Mouse (Mus musculus) gastrocnemius, postnatal 4 days (tissue): Measurements from ENCODE around the gene Nab2. TPM values are rescaled to one million over a fixed set of nuclear protein-coding genes. Genes with fewer than 3 reads are reported as not detected.

Experiments used
- DNase-seq, 2 experiments: peaks; one replicate each; pipeline ENCODE4 v3.0.0; 2021 to 2022; ENCODE audit warnings: low spot score in 2 of 2, mixed read lengths in 2 of 2
- total RNA-seq, 2 experiments: library from RNA; stranded (reverse); gene quantifications; 2 replicates each; pipeline ENCODE4 v1.2.3; 2021

The Nab2 gene
- total RNA-seq, 2 experiments from 2014 or later = 14.5 to 14.8 TPM

DNA sequence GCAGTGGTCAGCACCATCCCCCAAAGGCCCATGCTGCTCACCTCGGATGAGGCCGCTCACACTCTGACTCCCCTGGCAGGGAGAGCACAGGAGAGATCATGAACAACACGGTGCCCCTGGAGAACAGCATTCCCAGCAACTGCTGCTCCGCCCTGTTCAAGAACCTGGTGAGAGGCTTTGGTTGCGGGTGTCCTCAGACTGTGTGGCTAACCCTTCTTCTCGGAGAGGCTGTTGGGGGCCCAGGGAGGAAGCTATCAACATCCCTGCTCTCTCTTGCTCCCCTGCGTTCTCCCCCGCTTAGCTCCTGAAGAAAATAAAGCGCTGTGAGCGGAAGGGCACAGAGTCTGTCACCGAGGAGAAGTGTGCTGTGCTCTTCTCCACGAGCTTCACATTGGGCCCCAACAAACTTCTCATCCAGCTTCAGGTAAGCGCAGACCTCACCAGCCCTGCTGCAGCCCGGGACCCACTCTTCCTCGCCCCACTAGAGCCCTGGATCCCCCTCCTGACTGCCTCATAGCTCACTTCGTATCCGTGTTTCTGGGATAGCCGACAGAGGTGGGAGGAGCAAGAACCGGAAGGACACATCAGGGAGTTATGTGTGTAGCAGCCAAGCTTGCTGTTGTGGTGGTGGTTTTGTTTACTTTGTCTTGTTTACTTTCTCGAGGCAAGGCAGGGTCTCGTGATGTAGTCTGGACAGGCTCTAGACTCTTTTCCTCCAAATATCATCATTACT, 15.3 kb downstream of the Nab2 start:
- no peak for DNase-seq

DNA sequence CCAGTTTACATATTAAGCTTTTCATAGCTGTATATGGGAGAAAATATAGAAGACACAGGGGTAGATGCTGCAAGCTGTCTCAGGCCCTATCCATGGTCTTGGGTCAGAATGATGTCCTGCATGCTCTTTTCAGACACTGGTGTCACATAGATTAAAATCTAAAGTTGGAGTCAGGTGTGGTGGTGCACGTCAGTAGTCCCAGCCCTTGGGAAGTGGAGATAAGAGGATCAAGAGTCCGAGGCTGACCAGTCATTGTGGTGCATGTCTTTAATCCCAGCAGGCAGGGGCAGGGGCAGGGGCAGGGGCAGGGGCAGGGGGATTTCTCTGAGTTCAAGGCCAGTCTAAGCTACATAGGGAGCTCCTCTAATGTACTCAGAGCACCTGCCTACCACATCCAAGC, 22.6 kb downstream of the Nab2 start:
- no peak for DNase-seq

DNA sequence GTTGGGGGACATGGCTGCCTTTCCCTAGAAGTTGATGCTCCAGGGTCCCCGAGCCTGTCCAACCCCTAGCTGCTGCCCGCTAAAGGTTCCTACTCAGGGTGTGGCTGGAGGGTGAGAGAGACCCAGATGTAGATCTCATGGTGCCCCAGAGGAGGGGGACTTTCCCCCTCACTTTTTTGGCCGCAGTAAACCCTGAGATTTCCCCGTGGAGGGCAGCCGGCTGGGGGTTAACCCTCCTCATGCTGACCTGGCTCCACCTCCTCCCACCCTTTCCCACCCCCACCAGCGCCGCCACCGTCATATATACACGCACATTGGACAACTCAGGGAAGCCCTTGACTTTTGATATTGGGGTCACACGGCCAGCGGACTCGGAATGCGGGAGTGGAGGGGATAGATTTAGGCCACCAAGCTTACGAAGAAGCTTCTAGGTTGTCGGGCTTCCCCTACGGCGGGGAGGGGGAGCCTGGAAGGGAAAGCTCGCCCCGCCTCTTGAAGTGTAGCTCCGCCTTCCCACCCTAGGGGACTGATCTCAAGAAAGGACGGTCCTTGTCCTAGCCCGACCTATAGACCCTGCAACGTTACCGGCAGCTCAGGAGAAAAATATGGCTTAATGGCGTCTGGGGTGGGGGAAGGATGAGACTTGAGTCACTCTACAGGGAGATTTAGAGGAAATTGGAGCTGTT, 24.7 kb downstream of the Nab2 start:
- peak in 1 of 2 experiments; percentile 77 for DNase-seq

DNA sequence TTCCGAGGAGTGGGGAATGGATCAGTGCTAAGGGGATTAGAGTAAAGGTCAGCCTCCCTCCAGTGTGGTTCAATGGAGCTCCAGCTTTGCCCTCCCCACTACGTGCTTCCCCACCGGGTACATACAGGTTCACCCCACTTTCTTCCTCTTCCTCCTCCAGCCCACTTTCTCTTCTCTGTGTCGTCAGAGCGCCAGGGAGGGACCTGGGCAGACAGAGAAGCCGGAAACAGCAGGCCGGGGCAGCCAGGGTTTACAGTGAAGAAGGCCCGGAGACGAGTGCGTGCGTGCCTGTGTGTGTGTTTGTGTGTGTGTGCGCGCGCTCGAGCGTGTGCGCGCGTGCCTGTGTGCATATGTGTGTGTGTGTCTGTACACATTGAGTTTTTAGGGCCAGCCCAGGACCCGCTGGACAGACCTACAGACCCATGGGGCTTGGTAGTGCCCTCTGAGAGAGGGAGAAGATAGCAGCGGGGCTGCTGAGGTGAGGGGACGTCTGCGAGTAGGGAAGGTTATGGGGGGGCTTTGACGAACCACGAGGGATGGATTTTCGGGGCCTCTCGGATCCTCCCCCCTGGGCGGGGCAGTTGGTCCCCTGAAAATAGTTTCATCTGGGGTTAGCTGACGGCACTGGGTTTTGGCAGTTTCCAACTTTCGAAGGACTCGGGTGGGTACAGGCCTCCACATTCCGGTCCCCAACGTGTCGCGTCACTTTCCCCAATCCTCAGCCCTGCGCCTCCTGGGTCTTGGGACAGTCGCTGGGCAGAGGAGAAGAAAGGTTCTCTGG, 25.4 kb downstream of the Nab2 start, which contains the start of gene Stat6:
Gene Stat6, plus strand, starts transcription at position 215 of the 781 bp plus-strand sequence.
- DNase-seq = peak in 1 of 2 experiments; percentile 77

DNA sequence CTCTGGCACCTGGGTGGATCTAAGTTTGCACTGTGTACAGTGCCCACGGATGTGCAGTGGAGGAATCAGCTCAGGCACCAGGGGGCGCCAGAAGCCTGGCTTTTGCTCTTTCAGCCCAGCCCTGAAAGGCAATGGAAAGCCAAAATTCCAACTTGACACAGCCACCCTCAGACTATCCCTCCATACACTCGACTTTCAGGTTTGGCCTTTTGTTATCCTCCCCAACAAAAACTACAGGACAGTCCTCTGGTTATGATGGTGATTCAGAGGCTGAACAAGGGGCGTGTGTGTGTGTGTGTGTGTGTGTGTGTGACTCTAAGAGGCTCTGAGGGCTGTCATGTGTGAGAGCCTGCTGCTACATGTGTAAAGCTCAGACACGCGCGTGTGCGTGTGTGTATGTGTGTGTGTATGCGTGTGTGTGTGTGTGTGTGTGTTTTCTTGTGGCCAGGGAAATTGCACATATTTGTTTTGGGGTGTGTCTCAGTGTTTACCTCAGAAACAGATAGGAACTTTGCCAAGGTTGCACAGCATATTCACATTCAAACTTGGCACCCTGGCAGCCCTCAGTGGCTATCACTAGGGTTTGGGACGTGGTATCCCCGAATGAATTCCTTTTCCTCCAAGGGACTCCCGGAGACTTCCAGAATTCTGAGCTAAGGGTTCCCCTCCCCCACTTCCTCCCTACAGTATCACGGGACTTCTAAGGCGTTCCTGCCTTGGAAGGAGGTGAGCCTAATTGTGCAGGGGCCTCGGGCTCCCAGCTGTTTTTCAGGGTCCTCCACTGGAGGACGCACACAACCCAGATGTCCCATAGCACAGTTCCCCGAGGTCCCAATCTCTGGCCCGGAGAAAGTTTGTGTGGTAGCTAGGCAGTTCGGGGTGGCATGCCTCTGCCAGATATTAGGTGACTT, 26.3 kb downstream of the Nab2 start:
- peak; percentile 84 to 92 for DNase-seq

DNA sequence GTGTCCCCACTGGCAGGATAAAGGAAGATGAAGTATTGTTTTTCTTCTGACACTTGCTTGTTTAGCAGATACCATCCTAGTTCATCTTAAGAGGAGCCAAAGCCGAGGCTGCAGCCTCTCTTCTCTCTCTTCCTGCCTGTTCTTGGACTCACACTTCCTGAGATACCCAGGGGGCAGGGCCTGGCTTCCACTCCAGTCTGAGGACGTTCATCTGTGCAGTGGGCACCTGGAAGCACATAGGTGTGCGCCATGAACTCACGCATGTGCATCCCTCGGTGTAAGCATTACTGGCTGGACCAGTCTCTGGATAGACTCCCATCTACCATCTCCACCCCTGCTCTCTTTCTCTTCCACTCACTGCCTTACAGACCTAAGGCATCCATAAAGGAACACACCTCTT, 27.9 kb downstream of the Nab2 start:
- DNase-seq = no peak

DNA sequence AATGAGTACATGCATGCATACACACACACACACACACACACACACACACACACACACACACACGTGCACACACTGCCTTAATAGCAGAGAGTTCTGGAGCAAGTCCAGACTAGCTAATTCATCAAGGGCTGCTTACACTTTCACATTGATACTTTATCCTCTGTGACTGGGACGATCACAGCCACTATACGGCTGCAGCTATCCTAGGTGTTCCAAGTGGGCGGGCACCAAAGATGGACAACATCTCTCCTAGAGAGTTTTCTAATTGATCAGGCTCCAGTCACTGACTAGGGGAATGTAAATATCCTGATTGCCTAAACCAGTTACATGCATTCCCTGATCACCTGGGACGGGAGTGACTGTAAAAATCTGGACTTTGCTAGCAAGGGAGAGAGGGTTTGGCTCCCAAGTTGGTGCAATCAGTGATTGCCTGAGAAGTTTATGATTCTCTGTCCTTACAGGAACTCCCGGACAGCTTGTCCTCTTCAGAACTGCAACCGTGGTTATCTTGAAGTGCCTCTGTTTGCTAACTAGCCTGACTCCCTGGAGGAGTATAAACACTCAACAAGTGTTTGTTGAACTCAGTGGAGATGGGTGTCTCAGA, 35.6 kb downstream of the Nab2 start:
- DNase-seq = no peak

DNA sequence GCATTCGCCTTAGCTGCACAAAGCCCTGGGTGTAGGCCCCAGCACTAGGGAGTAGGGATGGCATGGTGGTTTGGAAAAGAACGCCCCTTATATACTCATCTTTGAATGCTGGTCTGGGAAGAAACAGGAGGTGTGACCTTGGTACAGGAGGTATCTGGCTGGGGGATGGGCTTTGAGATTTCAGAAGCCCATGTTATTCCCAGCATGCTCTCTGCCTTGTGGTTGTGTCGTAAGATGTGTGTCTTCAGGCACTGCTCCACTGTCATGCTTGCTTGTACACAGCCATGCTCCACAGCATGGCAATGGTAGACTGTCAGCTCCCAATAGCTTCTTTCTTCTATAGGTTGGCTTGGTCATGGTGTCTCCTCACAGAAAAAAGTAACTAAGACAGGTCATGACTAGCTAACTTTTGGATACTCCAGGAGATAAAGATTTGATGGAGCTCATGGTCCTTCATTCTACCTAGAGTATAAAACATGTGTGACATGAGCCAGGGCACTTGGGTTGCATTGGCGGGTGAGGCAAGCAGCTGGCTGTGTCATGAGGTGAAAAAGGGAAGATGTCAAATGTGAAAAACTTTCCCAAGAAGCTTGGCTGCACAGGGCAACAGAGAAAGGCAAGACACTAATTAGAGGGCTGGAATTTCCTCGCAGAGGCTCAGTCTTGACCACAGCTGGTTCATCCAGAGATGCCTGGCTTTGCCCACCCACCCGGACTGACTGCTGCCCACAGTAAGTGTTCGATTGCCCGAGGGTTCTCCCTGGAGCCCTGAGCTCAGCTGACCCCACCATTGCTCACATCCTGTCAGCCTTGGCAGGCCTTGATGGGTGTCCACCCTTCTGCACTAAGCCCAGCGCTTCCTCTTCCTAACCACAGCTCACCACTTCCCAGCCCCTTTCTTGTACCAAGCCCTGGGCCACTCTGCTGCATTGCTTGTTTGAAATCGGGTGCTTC, 36.8 kb downstream of the Nab2 start:
- no peak for DNase-seq

DNA sequence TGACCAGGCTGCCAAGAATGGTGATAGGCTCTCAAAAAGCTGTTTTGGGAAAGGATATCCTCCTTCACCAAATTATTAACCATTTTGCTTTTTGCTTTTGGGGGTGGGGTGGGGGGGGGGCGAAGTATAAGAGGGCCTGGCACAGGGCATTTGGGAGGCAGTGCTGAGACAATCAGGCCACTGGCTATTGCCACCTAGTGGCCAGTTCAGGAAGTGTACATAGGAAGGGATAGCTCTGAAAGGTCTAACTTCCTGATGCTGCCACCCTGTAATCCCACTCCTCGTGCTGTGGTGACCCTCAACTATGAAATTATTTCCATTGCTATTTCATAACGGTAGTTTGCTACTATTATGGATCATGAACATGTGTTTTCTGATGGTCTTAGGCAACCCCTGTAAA, 41.9 kb downstream of the Nab2 start:
- DNase-seq = no peak

DNA sequence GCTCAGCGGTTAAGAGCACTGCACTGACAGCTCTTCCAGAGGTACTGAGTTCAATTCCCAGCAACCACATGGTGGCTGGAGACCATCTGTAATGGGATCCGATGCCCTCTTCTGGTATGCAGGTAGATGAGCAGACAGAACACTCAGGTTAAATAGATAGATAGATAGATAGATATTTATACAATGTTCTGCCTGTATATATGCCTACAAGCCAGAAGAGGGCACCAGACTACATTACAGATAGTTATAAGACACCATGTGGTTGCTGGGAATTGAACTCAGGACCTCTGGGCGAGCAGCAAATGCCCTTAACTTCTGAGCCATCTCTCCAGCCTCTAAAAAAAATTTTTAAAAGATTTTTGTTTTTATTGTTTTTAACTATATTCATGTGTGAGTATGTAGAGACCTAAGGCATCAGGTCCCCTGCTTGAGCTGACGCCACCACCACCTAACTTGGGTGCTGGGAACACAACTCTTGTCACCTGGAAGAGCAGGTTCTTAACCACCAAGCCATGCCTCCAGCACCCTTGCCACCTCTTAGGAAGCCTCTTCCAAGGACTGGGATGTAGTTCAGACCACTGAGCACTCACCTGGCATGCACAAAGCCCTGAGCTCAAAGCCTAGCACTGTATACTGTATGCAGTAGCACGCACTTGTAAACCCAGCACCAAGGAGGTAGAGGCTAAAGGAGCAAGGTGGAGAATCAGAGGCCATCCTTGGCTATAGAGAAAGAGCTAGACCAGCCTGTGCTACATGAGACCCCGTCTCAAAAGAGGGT, 44.7 kb downstream of the Nab2 start:
- DNase-seq = no peak

DNA sequence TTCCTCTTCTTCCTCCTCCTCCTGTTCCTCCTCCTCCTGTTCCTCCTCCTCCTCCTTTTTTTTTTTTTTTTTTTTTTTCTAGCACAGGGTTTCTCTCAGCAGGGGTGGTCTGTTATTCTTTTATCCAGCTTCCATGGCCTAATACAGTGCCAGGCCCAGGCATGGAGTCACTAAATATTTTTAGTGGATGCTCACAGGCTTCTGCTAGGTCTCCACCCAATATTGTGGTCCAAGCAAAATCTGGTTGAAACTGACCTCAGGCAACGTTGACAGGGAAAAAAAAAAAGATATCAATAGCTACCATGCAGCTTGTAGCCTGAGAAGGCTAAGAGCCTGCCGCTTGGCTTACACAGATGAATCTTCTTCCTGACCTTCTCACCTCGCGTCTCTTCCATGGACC, 45.7 kb downstream of the Nab2 start:
- DNase-seq = no peak

DNA sequence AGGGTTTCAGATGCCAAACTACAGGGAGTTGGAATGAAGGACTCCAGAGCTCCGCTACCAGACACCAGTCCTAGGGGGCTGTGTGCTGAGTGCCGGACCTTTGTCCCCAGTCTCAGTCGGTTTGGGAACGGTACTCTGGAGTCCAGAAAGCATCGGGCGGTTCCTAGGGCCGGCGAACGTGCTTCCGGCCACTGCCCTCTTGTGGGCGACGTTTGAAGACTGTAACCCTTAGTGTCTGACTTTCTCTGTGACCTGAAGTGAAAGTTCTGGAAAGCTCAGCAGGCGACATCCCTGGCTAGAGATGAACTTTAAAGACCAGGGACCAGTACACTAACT, 46.3 kb downstream of the Nab2 start:
- peak in 1 of 2 experiments; percentile 77 for DNase-seq

DNA sequence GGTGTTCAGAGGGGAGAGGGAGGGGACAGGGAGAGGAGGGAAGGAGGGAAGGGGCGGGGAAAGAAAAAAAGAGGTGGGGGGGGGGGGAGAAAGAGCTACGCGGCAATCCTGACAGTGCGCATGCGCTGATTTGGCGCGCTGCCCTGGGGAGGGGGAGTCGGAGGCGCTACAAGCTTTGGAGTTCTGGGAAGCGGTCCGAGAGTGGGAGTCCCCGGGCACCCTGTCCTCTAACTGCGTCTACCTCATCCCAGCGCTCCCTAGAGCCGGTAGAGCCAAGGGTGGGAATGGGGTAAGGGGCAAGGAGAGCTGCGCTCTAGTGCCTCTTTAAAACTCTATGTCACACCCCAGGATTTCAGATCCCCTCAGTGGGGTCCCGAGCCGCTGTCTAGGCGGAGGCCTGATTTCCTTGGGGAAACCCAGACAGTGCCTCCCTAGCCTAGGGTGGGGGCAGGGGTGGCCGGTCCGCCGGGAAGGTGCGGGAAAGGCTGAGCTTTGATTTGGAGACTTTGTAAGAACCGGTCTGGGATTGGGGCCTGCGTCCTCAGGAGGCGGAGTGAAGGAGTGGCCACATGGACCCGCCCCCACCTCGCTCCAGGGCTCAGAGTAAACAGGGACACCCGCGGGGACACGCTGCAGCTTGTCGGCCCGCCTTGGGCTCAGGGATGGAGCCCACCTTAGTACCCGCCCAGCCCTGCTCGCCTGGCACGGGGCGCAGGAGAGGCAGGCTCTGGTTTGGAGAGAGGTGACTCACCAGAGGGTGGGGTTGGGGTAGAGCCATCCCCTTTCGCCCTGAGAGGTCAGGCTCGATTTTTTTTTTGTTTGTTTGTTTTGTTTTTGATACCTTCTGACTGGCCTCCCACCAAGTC, 46.9 kb downstream of the Nab2 start:
- peak; percentile 82 to 91 for DNase-seq

DNA sequence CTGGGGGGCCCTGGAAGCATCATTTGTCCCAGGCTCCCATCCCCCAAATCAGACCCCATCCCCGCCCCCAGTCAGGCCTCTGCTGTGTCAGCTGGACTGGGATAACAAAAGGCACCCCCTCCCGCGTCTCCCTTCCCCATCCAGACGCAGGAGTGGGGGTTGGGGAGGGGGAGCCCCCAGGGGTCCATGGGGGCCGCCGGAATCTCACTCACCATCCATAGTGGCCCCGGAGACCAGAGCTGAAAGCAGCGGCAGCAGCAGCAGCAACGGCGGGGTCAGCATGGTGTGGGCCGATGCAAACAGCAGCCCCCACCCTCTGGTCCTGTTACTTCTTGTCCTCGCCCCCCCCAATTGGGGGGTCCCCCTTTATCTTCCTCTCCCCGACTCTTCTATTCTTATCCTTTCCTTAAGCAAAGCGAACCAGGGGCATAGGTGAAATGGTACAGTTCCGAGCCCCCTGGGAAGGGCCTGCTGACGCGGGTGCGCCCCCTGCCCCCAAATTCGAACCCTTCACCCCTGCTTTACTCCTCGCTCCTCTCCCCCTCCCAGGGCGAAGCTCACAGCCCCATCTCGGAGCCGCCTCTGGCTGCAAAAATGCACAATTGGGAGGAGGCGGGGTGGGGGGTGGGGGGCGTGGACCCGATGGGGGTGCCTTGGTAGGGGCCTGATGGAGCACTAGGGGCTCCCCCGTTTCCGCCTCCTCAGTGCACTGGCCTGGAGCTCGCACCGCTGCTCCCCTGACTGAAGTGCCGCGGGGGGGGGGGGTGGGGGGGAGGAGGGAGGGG, 47.8 kb downstream of the Nab2 start, which contains the start of gene Lrp1:
Gene Lrp1, minus strand, starts transcription at position 743 of the 785 bp plus-strand sequence.
- peak; percentile 47 for DNase-seq

DNA sequence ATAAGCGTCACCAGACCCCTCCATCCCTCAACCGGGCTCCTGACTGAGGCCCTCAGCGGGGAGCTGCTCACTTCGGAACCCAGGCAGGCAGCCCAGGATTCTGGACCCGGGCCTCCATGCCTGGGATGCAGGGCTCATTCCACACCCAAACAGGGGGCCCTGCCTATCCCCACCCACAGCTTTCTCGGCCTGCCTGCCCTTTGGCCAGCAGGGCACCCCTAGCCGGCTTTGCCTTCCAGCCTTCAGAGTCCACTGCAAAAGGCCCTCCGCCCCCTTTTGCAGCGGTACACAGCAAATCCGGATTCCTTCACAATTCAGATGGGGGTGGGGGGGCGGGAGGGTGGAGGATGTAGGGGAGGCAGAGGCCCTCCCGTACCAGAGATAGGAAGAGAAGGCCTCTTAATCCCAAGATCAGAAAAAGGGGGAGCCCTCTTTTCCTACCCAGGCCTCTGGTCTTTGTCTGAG, 48.4 kb downstream of the Nab2 start:
- DNase-seq = peak; percentile 38 to 51

DNA sequence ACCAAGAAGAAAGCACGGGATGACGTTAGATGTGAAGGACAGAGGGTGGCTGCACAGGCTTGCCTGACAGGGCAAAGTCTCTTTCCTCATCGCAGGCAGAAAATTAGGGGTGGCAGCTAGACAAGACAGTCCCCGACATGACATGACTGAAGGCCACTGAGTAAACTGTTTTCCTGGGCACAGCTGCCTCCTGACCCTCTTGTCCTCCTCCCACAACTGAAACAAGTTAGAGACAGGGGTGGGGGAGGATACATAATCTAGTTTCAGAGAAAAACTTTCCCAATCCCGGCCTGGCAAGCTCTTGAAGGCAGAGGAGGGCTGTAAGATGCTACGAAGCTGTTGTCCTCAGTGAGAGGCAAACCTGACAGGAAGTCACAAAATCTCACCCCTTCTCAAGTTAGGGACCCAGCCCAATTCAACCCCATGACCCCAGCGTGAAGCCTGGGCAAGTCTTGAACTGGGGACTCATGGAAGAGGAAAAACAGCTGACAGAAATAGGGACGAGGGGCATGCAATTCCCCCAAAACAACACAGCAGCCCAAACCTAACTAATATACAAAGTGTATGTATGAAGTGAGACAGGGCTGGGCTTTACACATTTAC, 49.1 kb downstream of the Nab2 start:
- no peak for DNase-seq
